Mouse (Mus musculus) stomach, postnatal 0 days (tissue): ENCODE results near the gene Etv1. TPM values are rescaled to one million over a fixed set of nuclear protein-coding genes. Genes with fewer than 3 reads are reported as not detected.

Experiments
- ATAC-seq: fragments of 200-750 bp; cut with Nextera tagmentation; 2 replicates; pipeline ENCODE4 v1.8.0; 2017; ENCODE audit not compliant: low FRiP score, low TSS enrichment
- DNase-seq: peaks from one replicate; pipeline ENCODE4 v3.0.0-alpha.2; 2016; ENCODE audit warnings: low spot score
- H3K27ac ChIP-seq: fragments of 300-500 bp; sonication (generic); replicated peaks from 2 replicates; pipeline ENCODE4 v1.5.1; 2014; ENCODE audit warnings: mild to moderate bottlenecking, control low read depth
- H3K27me3 ChIP-seq: fragments of 300-500 bp; sonication (generic); 2 replicates; pipeline ENCODE4 v1.6.1; 2014; ENCODE audit warnings: low read length; ENCODE audit not compliant: control insufficient read depth, insufficient read depth
- H3K36me3 ChIP-seq: fragments of 300-500 bp; sonication (generic); 2 replicates; pipeline ENCODE4 v1.6.1; 2014; ENCODE audit warnings: low read length, mixed read lengths; ENCODE audit not compliant: control insufficient read depth, insufficient read depth
- H3K4me1 ChIP-seq: fragments of 300-500 bp; sonication (generic); replicated peaks from 2 replicates; pipeline ENCODE4 v1.6.1; 2014; ENCODE audit warnings: antibody characterized with exemption; ENCODE audit not compliant: control insufficient read depth, insufficient read depth
- H3K4me2 ChIP-seq: fragments of 300-500 bp; sonication (generic); replicated peaks from 2 replicates; pipeline ENCODE4 v1.6.1; 2014; ENCODE audit warnings: low read depth, mild to moderate bottlenecking, control low read depth, moderate library complexity
- H3K4me3 ChIP-seq: fragments of 300-500 bp; sonication (generic); 2 replicates; pipeline ENCODE4 v1.5.1; 2014; ENCODE audit warnings: low read depth, low read length, control low read depth
- H3K9ac ChIP-seq: fragments of 300-500 bp; sonication (generic); 2 replicates; pipeline ENCODE4 v1.6.1; 2014; ENCODE audit warnings: mild to moderate bottlenecking, low read length, control low read depth, mixed read lengths
- H3K9me3 ChIP-seq: fragments of 300-500 bp; sonication (generic); 2 replicates; pipeline ENCODE4 v1.6.1; 2016; ENCODE audit warnings: low read length; ENCODE audit not compliant: control insufficient read depth
- CTCF ChIP-seq: IDR thresholded peaks from 2 replicates; pipeline ENCODE4 v1.5.1; 2016; ENCODE audit warnings: antibody characterized with exemption, low read depth, mild to moderate bottlenecking, moderate library complexity
- EP300 ChIP-seq: optimal IDR thresholded peaks from 2 replicates; pipeline ENCODE3; 2016; ENCODE audit warnings: antibody characterized with exemption
- WGBS: fragments of 180-500 bp; shearing (Covaris S2); extraction: QIAGEN DNeasy Blood & Tissue Kit; methylation state at CpG from one replicate; pipeline ENCODE4 v1.1.7; 2014; 5-methylcytosine and 5-hydroxymethylcytosine counted together
- polyA plus RNA-seq: library from polyadenylated mRNA; unstranded; fragments of >200 nt; fragmentation: Nextera tagmentation; extraction: Ambion mirVana; gene quantifications from 2 replicates; pipeline ENCODE4 v1.2.1, GENCODE M21; 2015

The Etv1 gene
- polyA plus RNA-seq, 1 experiment from 2014 or later = 20.9 TPM

GRCm38 (mm10) chr12:38784221-38784620, 5.0 kb downstream of the Etv1 start:
- ATAC-seq (no peak), DNase-seq (no peak)
- Histone ChIP-seq H3K9ac (no peak overlapping the region), H3K36me3 (no peaks in the 10 kb centered on the region), H3K4me2 (no peak overlapping the region), H3K4me1 (no peaks in the 10 kb centered on the region), H3K27me3 (no peaks in the 10 kb centered on the region), H3K4me3 (no peak overlapping the region), H3K9me3 (no peaks in the 10 kb centered on the region), H3K27ac (no peak overlapping the region)
- 48% methylated on average over 1 of the region's 1 CpGs for WGBS
- no peak for TF ChIP-seq EP300
- no peak for TF ChIP-seq CTCF

GRCm38 (mm10) chr12:38786571-38786970, 7.4 kb downstream of the Etv1 start:
- no peak overlapping the region for H3K27ac ChIP-seq
- no peak overlapping the region for H3K9ac ChIP-seq
- WGBS = 81% methylated on average over 4 of the region's 4 CpGs
- ATAC-seq (no peak), DNase-seq (no peak)
- H3K9me3 ChIP-seq = no peaks in the 10 kb centered on the region
- no peaks in the 10 kb centered on the region for H3K36me3 ChIP-seq
- no peak overlapping the region for H3K4me3 ChIP-seq
- no peak for TF ChIP-seq EP300
- no peak for TF ChIP-seq CTCF
- no peaks in the 10 kb centered on the region for H3K4me1 ChIP-seq
- no peaks in the 10 kb centered on the region for H3K27me3 ChIP-seq
- no peak overlapping the region for H3K4me2 ChIP-seq

DNA sequence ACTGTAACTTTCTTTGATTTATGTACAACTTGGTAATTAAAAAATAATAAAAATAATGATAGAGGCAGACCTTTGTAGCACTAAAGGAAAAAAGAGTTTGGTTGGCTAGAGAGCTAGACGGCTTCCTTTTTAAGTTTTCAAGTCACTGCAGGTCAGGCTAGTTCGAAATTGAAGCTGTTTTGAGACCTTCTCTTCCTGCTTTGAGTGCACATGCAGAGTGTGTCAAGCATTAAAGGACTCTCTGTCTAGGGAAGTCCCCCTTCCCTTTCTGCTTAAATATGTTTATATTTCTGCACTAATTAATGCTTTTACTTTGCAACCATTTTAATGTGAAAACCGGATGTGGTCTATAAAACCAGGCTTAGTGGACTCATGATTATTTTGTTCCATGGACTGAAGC, 8.5 kb downstream of the Etv1 start:
- DNase-seq (no peak), ATAC-seq (no peak)
- Histone ChIP-seq H3K27me3 (no peaks in the 10 kb centered on the region), H3K9me3 (no peaks in the 10 kb centered on the region), H3K4me1 (no peaks in the 10 kb centered on the region), H3K9ac (no peak overlapping the region), H3K27ac (no peak overlapping the region), H3K36me3 (no peaks in the 10 kb centered on the region), H3K4me3 (no peak overlapping the region), H3K4me2 (no peak overlapping the region)
- 46% methylated on average over 3 of the region's 3 CpGs for WGBS
- TF ChIP-seq CTCF (no peak), EP300 (no peak)

DNA sequence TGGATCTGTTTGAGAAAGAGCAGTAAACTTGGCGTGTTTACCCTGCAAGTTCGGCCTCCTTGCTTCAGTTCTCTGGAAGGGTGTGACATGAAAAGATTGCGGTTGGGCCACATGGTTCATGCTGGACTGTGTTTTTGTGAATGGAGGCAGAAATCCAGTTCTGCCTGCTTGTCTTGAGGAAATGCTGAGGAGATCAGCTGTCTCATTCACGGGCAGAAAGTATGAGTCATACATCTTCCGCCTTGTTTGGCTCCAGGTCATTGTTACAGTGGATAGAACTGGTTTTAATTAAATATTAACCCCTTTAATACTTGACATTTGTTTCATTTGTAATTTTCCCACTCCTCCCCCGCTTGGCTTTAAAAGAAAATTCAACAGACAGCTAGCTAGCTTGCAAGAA, 9.4 kb downstream of the Etv1 start:
- 11% methylated on average over 6 of the region's 6 CpGs for WGBS
- Histone ChIP-seq H3K27me3 (no peaks in the 10 kb centered on the region), H3K9ac (no peak overlapping the region), H3K4me2 (peak overlapping the region; percentile 23), H3K36me3 (no peaks in the 10 kb centered on the region), H3K27ac (no peak overlapping the region), H3K4me1 (no peaks in the 10 kb centered on the region), H3K9me3 (no peaks in the 10 kb centered on the region), H3K4me3 (no peak overlapping the region)
- ATAC-seq = peak; percentile 100
- peak; percentile 76 for DNase-seq
- TF ChIP-seq EP300 (no peak), CTCF (no peak)

- H3K36me3 ChIP-seq = no peaks in the 10 kb centered on the region
- TF ChIP-seq EP300 (no peak), CTCF (no peak)
- no peak overlapping the region for H3K4me2 ChIP-seq
- WGBS = 81% methylated on average over 10 of the region's 10 CpGs
- DNase-seq = no peak
- no peaks in the 10 kb centered on the region for H3K9me3 ChIP-seq
- no peak overlapping the region for H3K4me3 ChIP-seq
- ATAC-seq = no peak
- no peaks in the 10 kb centered on the region for H3K27me3 ChIP-seq
- H3K27ac ChIP-seq = no peak overlapping the region
- H3K4me1 ChIP-seq = no peaks in the 10 kb centered on the region
- no peak overlapping the region for H3K9ac ChIP-seq
Observed at GRCm38 (mm10) chr12:38789789-38790355, 10.7 kb downstream of the Etv1 start.

DNA sequence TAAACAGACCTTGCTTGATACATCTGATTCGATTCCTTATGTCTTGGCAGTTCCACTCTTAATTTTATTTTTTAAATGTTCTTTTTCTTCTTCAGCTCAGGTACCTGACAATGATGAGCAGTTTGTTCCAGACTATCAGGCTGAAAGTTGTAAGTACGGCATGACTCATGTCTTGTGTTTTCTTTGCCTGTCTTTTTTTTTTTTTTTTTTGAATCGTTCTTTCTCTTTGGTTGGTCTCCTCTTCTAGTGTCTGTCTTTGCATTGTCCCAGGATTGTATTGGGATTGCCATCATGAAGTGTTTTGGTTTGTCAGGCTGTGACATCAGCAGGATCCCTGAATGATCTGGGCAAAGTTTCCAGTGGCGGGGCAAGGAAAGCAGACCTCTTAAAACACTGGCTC, 13.9 kb downstream of the Etv1 start:
- H3K4me1 ChIP-seq = no peaks in the 10 kb centered on the region
- no peak overlapping the region for H3K4me3 ChIP-seq
- no peaks in the 10 kb centered on the region for H3K36me3 ChIP-seq
- H3K4me2 ChIP-seq = no peak overlapping the region
- ATAC-seq (no peak), DNase-seq (no peak)
- H3K27me3 ChIP-seq = no peaks in the 10 kb centered on the region
- H3K9me3 ChIP-seq = no peaks in the 10 kb centered on the region
- 55% methylated on average over 4 of the region's 4 CpGs for WGBS
- H3K9ac ChIP-seq = no peak overlapping the region
- no peak for TF ChIP-seq CTCF
- no peak for TF ChIP-seq EP300
- no peak overlapping the region for H3K27ac ChIP-seq
